Mouse (Mus musculus) stomach, postnatal 0 days (tissue): Measurements from ENCODE around the gene Sbpl.

Experiments
- CTCF ChIP-seq: IDR thresholded peaks from 2 replicates; pipeline ENCODE4 v1.5.1; 2016; ENCODE audit warnings: antibody characterized with exemption, low read depth, mild to moderate bottlenecking, moderate library complexity
- EP300 ChIP-seq: optimal IDR thresholded peaks from 2 replicates; pipeline ENCODE3; 2016; ENCODE audit warnings: antibody characterized with exemption

DNA sequence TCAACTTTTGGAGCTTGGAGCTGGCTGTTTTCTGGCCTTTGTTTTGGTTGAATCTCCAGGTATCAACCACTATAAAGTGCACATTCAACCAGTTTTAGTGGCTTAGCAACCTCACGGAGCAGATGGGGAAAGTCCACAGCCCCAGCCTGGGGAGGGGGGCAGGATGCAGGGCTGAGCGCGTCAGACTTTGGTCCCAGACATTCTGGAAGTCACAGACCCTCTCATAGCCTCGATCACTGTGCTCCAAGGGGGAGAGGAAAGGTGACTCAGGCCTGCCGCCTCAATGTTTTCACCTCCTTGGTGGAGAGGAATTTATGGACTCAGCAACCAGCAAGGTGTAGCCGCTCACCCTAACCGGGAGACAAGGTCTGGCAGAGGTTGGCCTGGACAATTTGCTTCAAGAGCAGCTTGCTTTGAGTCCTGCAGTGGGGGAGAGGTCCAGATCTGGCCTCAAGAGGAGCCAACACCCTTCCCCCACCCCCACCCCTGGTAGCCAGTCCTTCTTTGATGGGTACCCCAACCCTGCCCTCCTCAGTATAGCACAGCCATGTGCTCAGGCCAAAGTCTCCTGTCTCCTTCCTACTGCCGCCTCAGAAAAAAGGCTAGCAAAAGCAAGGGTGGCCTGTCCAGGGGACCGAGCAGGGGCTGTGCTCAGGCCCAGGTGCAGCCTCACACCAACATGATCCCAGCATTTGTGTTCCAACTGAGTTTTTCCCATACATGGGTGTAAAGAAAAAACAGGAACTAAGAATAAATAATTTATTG lies 37.9 kb upstream of the Sbpl start:
- no peak for TF ChIP-seq CTCF
- TF ChIP-seq EP300 = no peak
